Mouse (Mus musculus) erythroblast, embryonic 14.5 days (primary cell): ENCODE measurements around the gene Tlr9.

Experiments used
- GATA1 ChIP-seq: IDR thresholded peaks from 2 replicates; pipeline ENCODE4 v1.6.1; 2012; ENCODE audit warnings: low read length, inconsistent platforms, mixed read lengths
- TAL1 ChIP-seq: IDR thresholded peaks from 3 replicates; pipeline ENCODE4 v1.6.1; 2012; ENCODE audit warnings: low read length, inconsistent platforms, mixed read lengths

GRCm38 (mm10) chr9:106177799-106178198, 44.6 kb upstream of the Tlr9 start:
- no peak for TF ChIP-seq GATA1
- TF ChIP-seq TAL1 = no peak
